Mouse (Mus musculus): ENCODE measurements around the gene Mypop. TPM values are rescaled to one million over a fixed set of nuclear protein-coding genes. Genes with fewer than 3 reads are reported as not detected.

Gene Mypop
- 3.9 and 4.9 TPM in 2 replicates for polyA plus RNA-seq (2014; fragmentation: Nextera tagmentation; extraction: Ambion mirVana)

DNA sequence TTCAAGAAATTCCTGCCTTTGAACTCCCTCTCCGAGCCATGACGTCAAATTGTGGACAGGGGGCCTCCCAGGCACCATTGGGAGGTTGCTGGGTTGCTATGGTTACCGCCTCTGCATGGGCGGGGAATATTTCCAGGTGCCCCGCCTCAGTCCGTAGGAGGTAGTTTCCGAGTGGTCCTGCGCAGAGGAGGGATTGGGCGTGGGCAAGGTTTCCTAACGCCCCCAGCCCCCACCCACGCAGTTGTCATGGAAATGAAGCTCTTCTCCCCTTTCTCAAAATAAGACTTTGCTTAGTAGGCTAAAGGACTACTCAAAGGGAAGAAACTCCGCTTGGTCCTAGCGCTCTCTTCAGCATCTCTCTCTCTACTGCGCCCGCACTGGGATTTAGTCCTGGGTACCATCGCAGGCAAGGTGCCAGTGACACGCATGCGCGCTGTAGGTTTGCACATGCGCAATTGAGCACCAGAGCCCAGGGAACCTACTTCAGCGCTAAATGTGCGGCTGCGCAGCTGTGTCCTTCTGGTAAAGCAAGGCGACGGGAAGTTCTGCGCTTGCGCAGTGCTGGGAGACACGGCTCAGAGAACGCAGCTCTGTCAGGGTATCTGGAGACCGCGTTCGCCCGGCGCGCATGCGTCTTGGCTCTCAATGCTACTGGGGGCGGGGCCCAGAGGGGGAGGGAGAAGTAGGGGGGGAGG, at the start of gene Mypop:
Gene Mypop (plus strand): TSS at position 645 of the 695 bp plus-strand sequence.
- H3K27me3 ChIP-seq (ENCODE audit: control insufficient read depth, insufficient read depth, low read length): peaks cover 8% of the 10 kb centered on the region
- H3K4me3 ChIP-seq (ENCODE audit: low read length): peak within 1 kb of the TSS; percentile 52
- peaks cover 9% of the 10 kb centered on the region; the same call in 1 of the 2 replicates for H3K4me1 ChIP-seq (ENCODE audit: control insufficient read depth, insufficient read depth, low read length)
- peak within 1 kb of the TSS; percentile 84 for H3K4me2 ChIP-seq (replicated peaks; ENCODE audit: low read depth, low read length)
- under 1% methylated on average over 36 of the region's 37 CpGs for WGBS
- no peaks in the 10 kb centered on the region for H3K9me3 ChIP-seq (ENCODE audit: control insufficient read depth, low read length)
- peak within 1 kb of the TSS; percentile 69 for H3K27ac ChIP-seq (ENCODE audit: low read depth, low read length)
- H3K36me3 ChIP-seq (ENCODE audit: control insufficient read depth, insufficient read depth, low read length): 0 out of 2 replicates have a peak, but pooled peaks cover 4% of the 10 kb centered on the region
- ATAC-seq (ENCODE audit: low FRiP score, low TSS enrichment): peak; percentile 95
- H3K9ac ChIP-seq (ENCODE audit: low read depth, low read length): peak within 1 kb of the TSS; percentile 58

DNA sequence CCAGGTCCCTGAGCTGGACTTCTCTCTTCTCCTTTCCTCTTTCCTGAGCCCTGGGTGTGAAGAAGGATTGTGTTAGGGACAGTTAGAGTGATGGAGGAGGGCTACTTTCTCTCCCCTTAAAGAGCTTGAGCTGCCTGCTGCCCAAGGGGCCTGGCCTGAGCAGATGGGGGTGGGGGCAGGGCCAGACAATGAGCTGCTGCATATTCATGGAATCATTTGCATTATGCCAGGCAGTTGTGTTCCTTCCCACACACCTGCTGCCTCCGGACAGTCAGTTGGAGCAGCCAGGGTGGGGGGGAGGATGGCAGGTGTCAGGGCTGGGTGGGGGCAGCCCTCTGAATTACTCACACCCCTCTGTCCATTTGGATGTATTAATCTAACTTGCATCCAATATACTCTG, 48.7 kb upstream of the Mypop start:
- Histone ChIP-seq H3K4me3 (ENCODE audit: low read length) (no peak overlapping the region), H3K9ac (ENCODE audit: low read depth, low read length) (no peak overlapping the region), H3K9me3 (ENCODE audit: control insufficient read depth, low read length) (no peaks in the 10 kb centered on the region), H3K27ac (ENCODE audit: low read depth, low read length) (no peak overlapping the region), H3K27me3 (ENCODE audit: control insufficient read depth, insufficient read depth, low read length) (peaks cover 3% of the 10 kb centered on the region; the same call in 1 of the 2 replicates), H3K4me1 (ENCODE audit: control insufficient read depth, insufficient read depth, low read length) (no peaks in the 10 kb centered on the region), H3K4me2 (replicated peaks; ENCODE audit: low read depth, low read length) (no peak overlapping the region), H3K36me3 (ENCODE audit: control insufficient read depth, insufficient read depth, low read length) (no peaks in the 10 kb centered on the region)
- WGBS: 0% methylated on average over 1 of the region's 1 CpGs
- no peak for ATAC-seq (ENCODE audit: low FRiP score, low TSS enrichment)

DNA sequence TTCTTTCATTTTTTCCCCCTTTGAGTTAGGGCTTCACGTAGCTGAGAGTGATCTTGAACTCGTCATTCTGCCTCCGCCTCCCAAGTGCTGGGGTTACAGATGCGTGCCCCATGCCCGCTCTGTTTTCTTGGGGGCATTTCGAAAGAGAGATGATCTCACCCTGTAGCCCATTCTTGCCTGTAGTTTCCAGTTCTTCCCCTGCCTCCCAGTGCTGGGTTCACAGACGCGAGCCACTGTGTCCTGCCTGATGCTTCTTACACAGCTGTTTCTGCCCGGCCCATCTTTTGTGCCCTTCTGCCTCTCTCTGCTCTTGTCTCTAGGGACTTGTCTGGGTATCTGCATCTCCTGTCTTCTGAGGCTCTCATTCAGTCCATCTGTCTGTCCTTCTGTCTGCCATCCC, 48.2 kb upstream of the Mypop start:
- Histone ChIP-seq H3K4me2 (replicated peaks; ENCODE audit: low read depth, low read length) (no peak overlapping the region), H3K4me3 (ENCODE audit: low read length) (no peak overlapping the region), H3K9me3 (ENCODE audit: control insufficient read depth, low read length) (no peaks in the 10 kb centered on the region), H3K4me1 (ENCODE audit: control insufficient read depth, insufficient read depth, low read length) (no peaks in the 10 kb centered on the region), H3K36me3 (ENCODE audit: control insufficient read depth, insufficient read depth, low read length) (no peaks in the 10 kb centered on the region), H3K27ac (ENCODE audit: low read depth, low read length) (no peak overlapping the region), H3K9ac (ENCODE audit: low read depth, low read length) (no peak overlapping the region), H3K27me3 (ENCODE audit: control insufficient read depth, insufficient read depth, low read length) (peaks cover 3% of the 10 kb centered on the region; the same call in 1 of the 2 replicates)
- ATAC-seq (ENCODE audit: low FRiP score, low TSS enrichment): no peak
- WGBS: 57% methylated on average over 9 of the region's 9 CpGs

DNA sequence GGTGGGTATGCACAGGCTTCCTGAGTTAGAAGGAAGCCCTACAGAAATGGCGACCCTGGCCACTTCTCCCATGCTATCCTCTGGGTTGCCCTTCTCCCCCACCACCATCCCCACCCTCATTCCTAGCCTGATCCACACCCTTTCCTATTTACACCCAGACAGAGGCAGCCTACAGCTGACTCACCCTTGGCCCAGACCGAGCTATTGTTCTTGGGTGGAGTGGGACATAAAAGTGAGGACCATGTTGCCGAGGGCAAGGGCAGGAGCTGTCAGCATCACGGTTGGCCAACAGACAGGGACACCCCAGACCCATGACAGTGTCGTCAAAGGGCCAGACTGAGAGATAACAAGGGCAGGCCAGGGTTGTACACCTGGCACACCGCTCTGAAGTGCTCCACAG, 42.9 kb upstream of the Mypop start:
- Histone ChIP-seq H3K36me3 (ENCODE audit: control insufficient read depth, insufficient read depth, low read length) (no peaks in the 10 kb centered on the region), H3K9ac (ENCODE audit: low read depth, low read length) (no peak overlapping the region), H3K4me1 (ENCODE audit: control insufficient read depth, insufficient read depth, low read length) (no peaks in the 10 kb centered on the region), H3K4me2 (replicated peaks; ENCODE audit: low read depth, low read length) (no peak overlapping the region), H3K27me3 (ENCODE audit: control insufficient read depth, insufficient read depth, low read length) (no peaks in the 10 kb centered on the region), H3K27ac (ENCODE audit: low read depth, low read length) (no peak overlapping the region), H3K4me3 (ENCODE audit: low read length) (no peak overlapping the region), H3K9me3 (ENCODE audit: control insufficient read depth, low read length) (no peaks in the 10 kb centered on the region)
- 70% methylated on average over 6 of the region's 6 CpGs for WGBS
- no peak for ATAC-seq (ENCODE audit: low FRiP score, low TSS enrichment)

DNA sequence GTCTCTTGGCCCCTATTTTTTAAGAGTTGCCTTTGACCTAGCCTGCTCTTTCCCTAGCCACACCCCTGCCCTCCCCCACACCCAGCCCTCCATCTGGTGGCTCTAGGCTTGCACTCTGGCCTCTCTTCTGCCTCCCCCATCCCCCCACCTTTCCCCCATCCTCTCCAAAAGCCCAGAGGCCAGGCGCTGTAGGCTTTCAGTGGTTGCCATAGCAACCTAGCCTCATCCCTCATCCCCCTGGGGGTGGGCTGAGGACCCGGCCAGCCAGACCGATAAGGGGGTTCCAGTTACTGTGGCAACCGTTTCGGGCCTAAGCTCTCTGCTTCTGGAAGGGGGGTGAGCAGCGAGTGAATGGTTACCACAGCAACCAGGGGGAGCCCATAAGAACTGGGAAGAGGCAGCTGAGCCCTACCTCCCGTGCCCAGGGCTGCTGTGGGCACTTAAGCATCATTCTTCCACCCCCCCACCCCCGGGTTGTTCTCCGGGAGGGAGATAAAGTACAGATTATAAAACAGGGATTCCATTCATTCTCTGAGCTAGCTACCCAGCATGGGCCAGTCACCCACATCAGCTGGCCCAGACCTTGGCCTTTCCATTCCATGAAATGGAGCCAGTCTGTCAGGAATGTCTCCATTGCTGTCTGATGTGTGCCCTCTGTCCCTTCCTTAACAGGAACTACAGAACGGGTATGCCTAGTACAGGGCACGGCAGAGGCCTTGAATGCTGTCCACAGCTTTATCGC, 41.1 kb upstream of the Mypop start:
- no peaks in the 10 kb centered on the region for H3K27me3 ChIP-seq (ENCODE audit: control insufficient read depth, insufficient read depth, low read length)
- 45% methylated on average over 12 of the region's 12 CpGs for WGBS
- H3K9ac ChIP-seq (ENCODE audit: low read depth, low read length): no peak overlapping the region
- no peaks in the 10 kb centered on the region for H3K36me3 ChIP-seq (ENCODE audit: control insufficient read depth, insufficient read depth, low read length)
- H3K4me1 ChIP-seq (ENCODE audit: control insufficient read depth, insufficient read depth, low read length): no peaks in the 10 kb centered on the region
- ATAC-seq (ENCODE audit: low FRiP score, low TSS enrichment): no peak
- H3K27ac ChIP-seq (ENCODE audit: low read depth, low read length): no peak overlapping the region
- no peak overlapping the region for H3K4me2 ChIP-seq (replicated peaks; ENCODE audit: low read depth, low read length)
- H3K9me3 ChIP-seq (ENCODE audit: control insufficient read depth, low read length): no peaks in the 10 kb centered on the region
- H3K4me3 ChIP-seq (ENCODE audit: low read length): no peak overlapping the region

DNA sequence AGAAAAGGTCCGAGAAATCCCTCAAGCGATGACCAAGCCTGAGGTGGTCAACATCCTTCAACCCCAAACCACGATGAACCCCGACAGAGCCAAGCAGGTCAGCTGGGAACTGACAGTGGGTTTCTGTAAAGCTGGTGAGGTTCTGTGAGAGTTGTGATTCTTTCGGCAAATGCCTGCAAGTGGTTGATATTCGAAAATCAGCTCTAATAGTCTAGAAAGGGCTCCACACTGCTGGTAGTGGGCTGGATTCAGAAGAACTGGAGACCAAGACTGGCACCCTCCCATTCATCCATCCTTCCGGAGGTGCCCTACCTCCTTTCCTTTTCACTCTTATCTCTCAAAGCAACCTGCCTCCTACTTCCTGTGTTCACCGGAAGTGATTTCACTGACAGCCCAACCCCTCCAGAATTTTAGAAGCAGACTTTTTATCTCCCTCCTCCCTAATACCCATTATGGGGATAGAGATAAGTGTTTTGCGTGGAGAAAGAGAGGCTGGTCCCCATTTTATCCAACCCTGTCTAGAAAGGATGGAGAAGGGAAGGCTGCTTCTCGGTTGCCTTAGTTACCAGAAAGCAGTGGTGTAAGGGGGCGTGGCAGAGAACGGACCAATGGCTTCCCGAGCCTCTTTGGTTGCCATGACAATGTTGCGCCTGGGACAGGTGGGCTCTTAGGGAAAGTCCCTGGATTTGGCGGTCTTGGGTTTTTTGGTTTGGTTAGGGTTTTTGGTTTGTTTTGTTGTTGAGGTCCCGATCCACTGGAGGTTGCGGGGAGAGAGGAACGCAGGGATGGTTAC, 40.3 kb upstream of the Mypop start:
- 0 out of 2 replicates have a peak, but pooled peaks cover under 1% of the 10 kb centered on the region for H3K27me3 ChIP-seq (ENCODE audit: control insufficient read depth, insufficient read depth, low read length)
- WGBS: 25% methylated on average over 18 of the region's 18 CpGs

DNA sequence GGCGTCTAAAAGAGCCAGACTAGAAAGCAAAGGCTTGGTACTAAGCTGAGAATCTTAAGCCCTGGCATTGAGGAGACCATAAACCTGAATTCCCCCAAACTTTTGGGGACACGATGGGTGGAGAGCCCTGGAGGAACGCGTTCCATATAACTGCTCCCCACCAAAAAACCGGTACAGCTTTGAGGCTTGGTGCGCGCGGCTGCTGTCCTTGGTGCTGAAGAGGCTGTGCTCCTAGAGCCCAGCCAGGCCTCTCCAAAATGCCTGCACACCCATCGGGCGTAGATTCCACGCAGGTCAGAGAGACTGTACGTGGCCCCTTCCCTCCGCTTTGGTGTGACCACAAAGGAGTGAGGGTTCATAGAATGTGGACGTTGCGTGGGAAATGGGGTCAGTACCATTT, 39.6 kb upstream of the Mypop start:
- H3K36me3 ChIP-seq (ENCODE audit: control insufficient read depth, insufficient read depth, low read length): no peaks in the 10 kb centered on the region
- H3K4me3 ChIP-seq (ENCODE audit: low read length): no peak overlapping the region
- H3K4me1 ChIP-seq (ENCODE audit: control insufficient read depth, insufficient read depth, low read length): no peaks in the 10 kb centered on the region
- no peak overlapping the region for H3K4me2 ChIP-seq (replicated peaks; ENCODE audit: low read depth, low read length)
- no peak overlapping the region for H3K27ac ChIP-seq (ENCODE audit: low read depth, low read length)
- WGBS: 15% methylated on average over 15 of the region's 15 CpGs
- H3K9me3 ChIP-seq (ENCODE audit: control insufficient read depth, low read length): no peaks in the 10 kb centered on the region
- no peak for ATAC-seq (ENCODE audit: low FRiP score, low TSS enrichment)
- H3K27me3 ChIP-seq (ENCODE audit: control insufficient read depth, insufficient read depth, low read length): 0 out of 2 replicates have a peak, but pooled peaks cover 6% of the 10 kb centered on the region
- H3K9ac ChIP-seq (ENCODE audit: low read depth, low read length): no peak overlapping the region

More for the DNA sequence above, 40.3 kb upstream of the Mypop start:
- no peak overlapping the region for H3K4me3 ChIP-seq (ENCODE audit: low read length)
- H3K9me3 ChIP-seq (ENCODE audit: control insufficient read depth, low read length): no peaks in the 10 kb centered on the region
- no peak overlapping the region for H3K27ac ChIP-seq (ENCODE audit: low read depth, low read length)
- no peak overlapping the region for H3K9ac ChIP-seq (ENCODE audit: low read depth, low read length)
- no peaks in the 10 kb centered on the region for H3K36me3 ChIP-seq (ENCODE audit: control insufficient read depth, insufficient read depth, low read length)
- no peaks in the 10 kb centered on the region for H3K4me1 ChIP-seq (ENCODE audit: control insufficient read depth, insufficient read depth, low read length)
- no peak for ATAC-seq (ENCODE audit: low FRiP score, low TSS enrichment)
- no peak overlapping the region for H3K4me2 ChIP-seq (replicated peaks; ENCODE audit: low read depth, low read length)

DNA sequence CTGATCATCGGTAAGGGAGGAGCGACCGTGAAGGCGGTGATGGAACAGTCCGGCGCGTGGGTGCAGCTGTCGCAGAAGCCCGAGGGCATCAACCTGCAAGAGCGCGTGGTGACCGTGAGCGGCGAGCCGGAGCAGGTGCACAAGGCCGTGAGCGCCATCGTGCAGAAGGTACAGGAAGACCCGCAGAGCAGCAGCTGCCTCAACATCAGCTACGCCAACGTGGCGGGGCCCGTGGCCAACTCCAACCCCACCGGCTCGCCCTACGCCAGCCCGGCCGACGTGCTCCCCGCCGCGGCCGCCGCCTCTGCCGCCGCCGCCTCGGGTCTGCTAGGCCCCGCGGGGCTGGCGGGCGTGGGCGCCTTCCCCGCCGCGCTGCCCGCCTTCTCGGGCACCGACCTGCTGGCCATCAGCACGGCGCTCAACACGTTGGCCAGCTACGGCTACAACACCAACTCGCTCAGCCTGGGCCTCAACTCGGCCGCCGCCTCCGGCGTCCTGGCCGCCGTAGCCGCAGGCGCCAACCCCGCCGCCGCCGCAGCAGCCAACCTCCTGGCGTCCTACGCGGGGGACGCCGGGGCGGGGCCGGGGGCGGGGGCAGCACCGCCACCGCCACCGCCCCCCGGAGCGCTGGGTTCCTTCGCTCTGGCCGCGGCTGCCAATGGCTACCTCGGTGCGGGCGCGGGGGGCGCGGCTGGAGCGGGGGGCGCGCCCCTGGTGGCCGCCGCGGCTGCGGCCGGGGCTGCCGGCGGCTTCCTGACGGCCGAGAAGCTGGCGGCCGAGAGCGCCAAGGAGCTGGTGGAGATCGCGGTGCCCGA, 33.3 kb upstream of the Mypop start:
- H3K4me3 ChIP-seq (ENCODE audit: low read length): peak overlapping the region; percentile 61
- ATAC-seq (ENCODE audit: low FRiP score, low TSS enrichment): peak; percentile 89
- H3K27me3 ChIP-seq (ENCODE audit: control insufficient read depth, insufficient read depth, low read length): peaks cover 62% of the 10 kb centered on the region
- H3K9ac ChIP-seq (ENCODE audit: low read depth, low read length): peak overlapping the region; percentile 54
- WGBS: under 1% methylated on average over 72 of the region's 107 CpGs
- H3K4me2 ChIP-seq (replicated peaks; ENCODE audit: low read depth, low read length): peak overlapping the region; percentile 99
- H3K36me3 ChIP-seq (ENCODE audit: control insufficient read depth, insufficient read depth, low read length): no peaks in the 10 kb centered on the region
- H3K27ac ChIP-seq (ENCODE audit: low read depth, low read length): no peak overlapping the region
- no peaks in the 10 kb centered on the region for H3K9me3 ChIP-seq (ENCODE audit: control insufficient read depth, low read length)
- peaks cover 2% of the 10 kb centered on the region; the same call in 1 of the 2 replicates for H3K4me1 ChIP-seq (ENCODE audit: control insufficient read depth, insufficient read depth, low read length)

Measured in kidney, embryonic 14.5 days (tissue).